ENCODE assay signal across 13 mouse cellular contexts in the genomic region with DNA sequence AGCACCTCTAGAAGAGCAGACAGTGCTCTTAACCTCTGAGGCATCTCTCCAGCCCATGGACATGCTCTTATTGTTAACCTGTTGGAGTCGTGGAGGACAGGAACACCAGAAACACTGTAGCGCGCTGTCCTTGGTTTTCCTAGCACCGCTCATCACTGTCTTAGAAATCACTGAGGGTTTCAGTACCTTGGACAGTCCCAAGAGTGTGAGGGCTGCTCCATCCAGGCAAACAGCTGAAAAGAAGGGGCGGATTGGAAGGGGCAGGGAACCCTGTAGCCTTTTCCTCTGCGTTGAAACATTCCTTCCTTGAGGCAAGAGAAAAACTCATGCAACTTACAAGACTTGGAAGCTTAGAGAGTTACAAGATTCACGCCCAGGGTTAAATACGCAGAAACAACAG.
DNase-seq lines count a peak whose midpoint lies in the region; ATAC-seq and TF ChIP-seq lines count a peak whose summit lies in the region.
"Had no signal": no experiment of that assay in that cellular context is flagged by ENCODE, and none has a peak within 500 bp of the region (broad histone marks: within the 10 kb centered on the region; RNA-seq: fewer than 3 reads in every experiment).

No protein-coding gene starts in this region.

- H3K9ac ChIP-seq in forebrain, embryonic 15.5 days (replicated peaks): no peak overlapping the region
- no peak overlapping the region for H3K9ac ChIP-seq in lung, postnatal 0 days (replicated peaks; ENCODE audit: low read depth)
- H3K9ac ChIP-seq: hindbrain, embryonic 13.5 days; neural tube, embryonic 12.5 days had no signal

- ATAC-seq in forebrain, embryonic 15.5 days (replicated peaks): no peak
- ATAC-seq in lung, postnatal 0 days: no peak
- ATAC-seq in activated CD4-positive, CD25-positive, alpha-beta regulatory T cell, adult 4 months: no peak

- no peak overlapping the region for H3K4me2 ChIP-seq in forebrain, embryonic 15.5 days (replicated peaks)
- no peak overlapping the region for H3K4me2 ChIP-seq in lung, postnatal 0 days (replicated peaks; ENCODE audit: low read depth, low read length)
- H3K4me2 ChIP-seq: hindbrain, embryonic 13.5 days; neural tube, embryonic 12.5 days had no signal

- WGBS in forebrain, embryonic 10.5 days: 12% methylated on average over 8 of the region's 8 CpGs
- 15% methylated on average over 8 of the region's 8 CpGs for WGBS in forebrain, embryonic 15.5 days
- 9% methylated on average over 8 of the region's 8 CpGs for WGBS in lung, postnatal 0 days

- peak; percentile 19 for DNase-seq in forebrain, embryonic 10.5 days (ENCODE audit: extremely low spot score, low spot score)
- DNase-seq in lung, postnatal 0 days (ENCODE audit: low spot score): peak; percentile 38
- DNase-seq in lung, postnatal 36 days: no peak
- DNase-seq in embryo, embryonic 11.5 days (ENCODE audit: low read depth, low spot score): peak; percentile 64
- peak; percentile 6 for DNase-seq in retina, postnatal 7 days (ENCODE audit: low read depth, low spot score)
- no peak for DNase-seq in right cerebral cortex, postnatal 14 days
- DNase-seq: adrenal gland, postnatal 25 days; gastrocnemius, postnatal 10 days; spleen, adult 18-20 months had no signal

- H3K27ac ChIP-seq in forebrain, embryonic 10.5 days: no peak overlapping the region
- H3K27ac ChIP-seq in forebrain, embryonic 15.5 days (replicated peaks): no peak overlapping the region
- H3K27ac ChIP-seq in lung, postnatal 0 days (ENCODE audit: low read length): no peak overlapping the region
- H3K27ac ChIP-seq: hindbrain, embryonic 13.5 days; neural tube, embryonic 12.5 days had no signal

- TF ChIP-seq EP300 in lung, postnatal 0 days (IDR thresholded peaks at IDR 0.05): no peak

- H3K4me3 ChIP-seq in forebrain, embryonic 10.5 days: no peak overlapping the region
- H3K4me3 ChIP-seq in forebrain, embryonic 15.5 days: no peak overlapping the region
- H3K4me3 ChIP-seq in lung, postnatal 0 days (ENCODE audit: low read depth, low read length): no peak overlapping the region
- H3K4me3 ChIP-seq: hindbrain, embryonic 13.5 days; neural tube, embryonic 12.5 days had no signal

- H3K36me3 ChIP-seq in forebrain, embryonic 10.5 days (replicated peaks): no peaks in the 10 kb centered on the region
- H3K36me3 ChIP-seq in forebrain, embryonic 15.5 days: no peaks in the 10 kb centered on the region
- H3K36me3 ChIP-seq in lung, postnatal 0 days (ENCODE audit: insufficient read depth, low read length): no peaks in the 10 kb centered on the region
- H3K36me3 ChIP-seq: hindbrain, embryonic 13.5 days; neural tube, embryonic 12.5 days had no signal

- TF ChIP-seq CTCF in lung, postnatal 0 days (IDR thresholded peaks at IDR 0.05): no peak

- H3K9me3 ChIP-seq in forebrain, embryonic 10.5 days: no peaks in the 10 kb centered on the region
- H3K9me3 ChIP-seq in forebrain, embryonic 15.5 days: no peaks in the 10 kb centered on the region
- no peaks in the 10 kb centered on the region for H3K9me3 ChIP-seq in lung, postnatal 0 days (ENCODE audit: low read length)
- H3K9me3 ChIP-seq: hindbrain, embryonic 13.5 days; neural tube, embryonic 12.5 days had no signal

- peaks cover 13% of the 10 kb centered on the region for H3K4me1 ChIP-seq in forebrain, embryonic 10.5 days
- H3K4me1 ChIP-seq in forebrain, embryonic 15.5 days: no peaks in the 10 kb centered on the region
- H3K4me1 ChIP-seq in lung, postnatal 0 days (ENCODE audit: insufficient read depth, low read depth, low read length): no peaks in the 10 kb centered on the region
- H3K4me1 ChIP-seq: neural tube, embryonic 12.5 days had no signal

- 0 out of 2 replicates have a peak, but pooled peaks cover 5% of the 10 kb centered on the region for H3K27me3 ChIP-seq in forebrain, embryonic 10.5 days (ENCODE audit: poor library complexity, severe bottlenecking)
- H3K27me3 ChIP-seq in forebrain, embryonic 15.5 days: 0 out of 2 replicates have a peak, but pooled peaks cover 3% of the 10 kb centered on the region
- no peaks in the 10 kb centered on the region for H3K27me3 ChIP-seq in lung, postnatal 0 days (replicated peaks; ENCODE audit: insufficient read depth, low read length)

Comparison
In these comparisons a context has a peak if more than half of its experiments do, and no peak if none do; other contexts are left out.
1. DNase-seq: peak in forebrain, embryonic 10.5 days (single experiment), lung, postnatal 0 days (single experiment), embryo, embryonic 11.5 days (single experiment) and retina, postnatal 7 days (single experiment); none in lung, postnatal 36 days (single experiment) and right cerebral cortex, postnatal 14 days (single experiment).